Mouse (Mus musculus) thymus, postnatal 0 days (tissue): Measurements from ENCODE around the gene Ube2s. TPM values are rescaled to one million over a fixed set of nuclear protein-coding genes. Genes with fewer than 3 reads are reported as not detected.
"Not testable (repeated sequence)": the region's sequence is repeated elsewhere in the genome, so short reads cannot be mapped to it uniquely, and the experiment has no call there.

Source experiments
- DNase-seq: peaks from one replicate; pipeline ENCODE4 v3.0.0-alpha.2; 2015; ENCODE audit warnings: low spot score
- polyA plus RNA-seq: library from polyadenylated mRNA; unstranded; fragments of >200 nt; fragmentation: Nextera tagmentation; extraction: Ambion mirVana; gene quantifications from 2 replicates; pipeline ENCODE4 v1.2.1, GENCODE M21; 2015

Gene Ube2s
- polyA plus RNA-seq = 413 and 414 TPM in 2 replicates

DNA sequence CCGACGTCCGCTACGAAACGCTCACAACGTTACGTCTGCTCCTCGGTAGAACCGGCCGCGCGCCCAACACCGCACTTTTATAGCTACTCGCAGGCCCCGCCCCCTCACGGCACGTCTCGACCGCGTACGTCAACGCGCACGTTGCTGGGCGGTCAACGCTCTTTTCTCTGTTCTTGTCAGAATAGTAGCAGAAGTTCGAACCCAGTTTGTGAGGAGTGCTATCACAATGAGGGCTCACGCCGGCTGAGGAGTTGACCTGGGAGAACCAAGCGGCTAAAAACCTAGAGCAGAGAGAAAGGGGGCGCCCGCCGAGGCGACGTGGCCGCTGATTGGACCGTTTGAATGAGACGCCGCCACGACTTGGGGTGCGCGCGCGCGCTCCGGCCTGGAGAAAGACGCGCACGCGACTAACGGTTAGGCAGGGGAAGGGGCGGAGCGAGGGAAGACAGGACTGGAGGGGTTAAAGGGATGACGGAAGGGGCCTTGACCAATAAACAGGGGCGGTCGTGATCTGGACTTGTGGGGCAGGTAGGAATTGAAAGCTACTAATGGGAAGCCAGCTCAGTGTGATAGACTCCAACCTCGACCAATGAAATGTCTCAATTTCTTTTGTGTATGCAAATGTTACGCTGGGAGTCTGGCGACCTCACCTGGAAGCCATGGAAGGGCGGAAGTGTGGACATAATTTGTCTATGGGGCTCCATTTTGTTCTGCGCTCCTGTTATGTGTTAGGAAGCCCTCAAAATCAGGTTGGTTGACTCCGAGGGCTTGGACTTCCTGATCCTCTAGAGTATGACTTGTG is at the start of gene Ube2s:
Gene Ube2s (minus strand): TSS at position 288 of the 802 bp plus-strand sequence.
- DNase-seq = peak; percentile 100

GRCm38 (mm10) chr7:4860926-4861325 is 48.5 kb upstream of the Ube2s start:
- DNase-seq = not testable (repeated sequence)

DNA sequence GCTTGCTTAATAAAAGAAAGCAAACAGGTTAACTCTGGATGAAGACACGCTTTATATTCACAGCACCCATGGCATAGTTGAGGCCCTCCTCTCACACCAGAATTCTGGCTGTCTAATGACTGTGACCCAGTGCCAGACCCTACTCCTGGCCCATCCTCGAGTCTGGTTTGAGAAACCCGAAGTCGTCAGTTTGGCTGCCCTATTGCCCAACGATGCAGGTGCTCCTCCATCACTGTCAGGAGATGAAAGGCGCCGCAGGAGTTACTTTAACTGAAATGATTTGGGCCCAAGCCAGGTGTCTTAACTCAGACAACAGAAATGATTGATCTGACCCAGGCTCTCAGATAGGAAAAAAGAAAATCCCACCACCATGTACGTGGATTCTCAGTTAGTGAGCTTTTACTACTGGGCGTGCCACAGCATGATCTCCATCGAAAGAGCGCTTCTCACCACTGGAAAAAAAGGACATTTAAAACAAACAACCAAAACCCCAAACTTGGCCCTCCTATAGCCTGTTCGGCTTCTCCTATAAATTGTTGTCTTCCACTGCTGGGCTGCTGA is 47.1 kb upstream of the Ube2s start:
- DNase-seq = no peak

GRCm38 (mm10) chr7:4857321-4857720 is 44.9 kb upstream of the Ube2s start:
- DNase-seq = no peak

DNA sequence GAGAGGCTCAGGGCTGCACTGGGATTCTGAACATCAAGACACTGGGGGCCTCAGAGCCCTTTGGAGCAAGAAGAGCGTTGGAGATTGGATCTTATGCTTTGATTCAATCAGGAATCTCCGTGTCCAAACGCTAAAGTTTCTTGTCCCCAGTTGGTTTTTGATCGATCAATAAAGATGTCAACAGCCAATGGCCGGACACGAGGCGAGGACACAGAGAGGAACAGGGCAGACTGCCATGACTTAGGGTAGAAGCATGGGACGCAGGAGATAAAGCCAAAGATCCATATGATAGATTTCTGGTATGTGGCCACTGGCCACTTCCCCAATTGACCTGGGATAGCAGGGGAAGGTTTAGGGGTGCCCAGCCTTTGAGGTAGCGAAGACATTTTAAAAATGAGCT is 44.1 kb upstream of the Ube2s start:
- no peak for DNase-seq

GRCm38 (mm10) chr7:4853613-4854012 is 41.2 kb upstream of the Ube2s start:
- no peak for DNase-seq

DNA sequence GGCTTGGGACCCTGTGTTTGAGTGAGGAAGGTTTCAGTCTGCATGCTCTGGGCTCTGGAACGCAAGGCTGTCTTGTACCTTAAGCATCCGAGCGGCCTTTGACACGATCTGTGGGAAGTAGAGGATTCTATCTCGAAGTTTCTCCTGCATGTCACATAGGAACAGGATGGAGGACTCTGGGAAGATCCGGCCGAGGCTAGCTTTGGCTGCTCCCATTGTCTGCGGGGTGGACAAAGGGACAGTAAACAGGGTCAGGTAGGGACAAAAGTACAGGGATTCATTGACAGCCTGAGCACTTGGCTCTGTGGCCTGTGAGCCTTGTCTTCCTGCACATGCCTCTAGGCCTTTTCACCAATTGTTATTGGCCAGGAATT is 38.9 kb upstream of the Ube2s start:
- no peak for DNase-seq

- DNase-seq = no peak
Measured at GRCm38 (mm10) chr7:4850621-4851314, 38.4 kb upstream of the Ube2s start.

DNA sequence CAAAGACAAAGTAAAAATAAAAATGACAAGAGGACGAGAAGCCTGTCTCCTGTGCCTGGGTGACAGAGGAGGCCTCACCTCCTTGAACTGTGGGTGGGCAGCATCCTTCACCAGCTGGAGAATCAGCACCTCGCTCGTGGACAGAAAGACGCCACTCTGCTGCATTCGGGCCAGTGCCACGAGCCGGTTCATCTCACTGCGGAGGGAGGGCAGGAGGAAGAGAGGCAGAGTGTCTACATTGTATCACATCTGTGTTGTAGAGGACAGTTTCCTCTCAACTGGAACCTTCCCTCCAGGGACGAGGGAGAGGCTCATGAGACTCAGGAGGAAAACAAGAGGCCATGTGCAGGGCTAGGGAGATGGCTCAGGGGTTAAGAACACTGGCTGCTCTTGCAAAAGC is 37.0 kb upstream of the Ube2s start:
- no peak for DNase-seq

GRCm38 (mm10) chr7:4844917-4845309 is 32.5 kb upstream of the Ube2s start:
- DNase-seq = no peak

- DNase-seq = no peak
Measured at GRCm38 (mm10) chr7:4844245-4844916, 32.0 kb upstream of the Ube2s start, which contains the start of gene Shisa7. Shisa7 (minus strand) TSS chr7:4844696.

GRCm38 (mm10) chr7:4843604-4844244 is 31.3 kb upstream of the Ube2s start:
- peak; percentile 16 for DNase-seq

DNA sequence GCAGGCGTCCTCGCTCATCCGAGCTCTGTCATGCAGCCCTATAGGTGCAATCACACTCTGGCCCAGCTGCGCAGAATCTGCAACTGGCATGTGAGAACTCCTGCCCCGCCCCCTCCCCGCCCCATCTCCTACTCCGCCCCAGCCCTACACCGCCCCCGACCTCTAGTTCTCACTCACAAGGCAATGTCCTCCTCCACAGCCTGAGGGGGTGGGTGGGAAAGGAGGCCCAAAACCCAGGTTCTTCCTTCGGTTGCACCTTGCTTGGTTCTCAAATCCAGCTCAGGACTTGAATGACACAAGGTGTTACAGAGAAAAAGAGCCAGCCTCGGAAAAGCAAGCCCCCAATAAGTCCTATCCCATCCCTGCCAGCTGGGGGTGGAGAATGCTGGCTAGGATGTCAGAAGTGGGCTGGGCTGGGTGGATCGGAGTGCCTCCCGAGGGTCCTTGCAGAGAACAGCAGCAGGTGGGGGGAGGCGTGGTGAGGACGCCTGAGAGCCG is 30.3 kb upstream of the Ube2s start:
- peak; percentile 54 for DNase-seq

GRCm38 (mm10) chr7:4842077-4842476 is 29.7 kb upstream of the Ube2s start:
- no peak for DNase-seq

GRCm38 (mm10) chr7:4837639-4838038 is 25.2 kb upstream of the Ube2s start:
- no peak for DNase-seq

DNA sequence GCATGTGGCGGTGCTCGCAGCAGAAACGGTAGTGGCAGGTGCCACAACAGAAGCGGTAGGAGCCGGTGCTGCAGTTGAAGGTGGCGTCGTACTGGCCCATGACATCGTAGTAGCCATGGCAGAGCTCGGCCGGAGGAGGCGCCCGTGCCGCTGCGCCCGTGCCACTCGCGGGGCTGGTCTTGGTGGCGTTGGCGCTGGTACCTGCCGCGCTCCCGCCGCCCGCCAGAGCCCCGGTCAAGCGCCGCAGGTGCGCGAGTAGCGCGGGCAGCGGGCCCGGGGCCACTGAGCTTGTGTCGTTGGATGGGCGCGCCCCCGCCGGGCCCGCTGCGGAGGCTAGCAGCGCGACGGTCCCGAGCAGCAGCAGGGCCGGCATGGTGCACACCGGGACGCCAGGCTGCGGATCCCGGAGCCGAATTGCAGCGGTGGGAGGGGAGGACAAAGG is 24.0 kb upstream of the Ube2s start:
- DNase-seq = peak; percentile 62

DNA sequence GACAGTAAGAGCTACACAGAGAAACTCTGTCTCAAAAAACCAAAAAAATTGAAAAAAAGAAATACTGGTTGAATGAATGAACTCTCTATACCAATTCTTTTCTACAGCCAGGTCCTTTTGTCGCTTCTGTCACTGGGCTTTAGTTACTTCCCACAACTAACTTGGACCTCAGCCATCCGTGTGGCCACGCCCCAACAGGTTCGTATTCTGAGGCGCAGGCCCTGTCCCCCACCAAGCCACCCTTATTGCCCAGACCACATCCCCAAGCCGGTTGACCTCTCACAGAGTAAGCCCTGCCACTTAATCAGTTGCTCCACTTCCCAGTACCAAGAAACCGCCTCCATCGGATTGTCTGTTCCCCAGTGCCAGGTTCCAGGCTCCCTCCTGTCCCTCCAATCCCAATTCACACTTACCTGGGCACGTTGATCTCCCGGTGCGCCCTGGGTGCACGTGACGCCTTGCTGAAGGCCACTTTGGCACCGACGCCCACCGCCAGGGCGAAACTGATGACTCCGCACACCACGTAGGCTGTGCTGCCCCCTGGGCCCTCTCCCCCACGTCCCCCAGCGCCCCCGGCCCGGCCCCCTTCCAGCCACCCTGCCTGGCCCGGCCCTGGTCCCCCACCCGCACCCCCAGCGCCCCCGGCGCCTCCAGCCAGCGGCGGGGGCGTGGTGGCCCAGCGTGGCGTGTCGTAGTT is 23.4 kb upstream of the Ube2s start:
- DNase-seq = no peak

DNA sequence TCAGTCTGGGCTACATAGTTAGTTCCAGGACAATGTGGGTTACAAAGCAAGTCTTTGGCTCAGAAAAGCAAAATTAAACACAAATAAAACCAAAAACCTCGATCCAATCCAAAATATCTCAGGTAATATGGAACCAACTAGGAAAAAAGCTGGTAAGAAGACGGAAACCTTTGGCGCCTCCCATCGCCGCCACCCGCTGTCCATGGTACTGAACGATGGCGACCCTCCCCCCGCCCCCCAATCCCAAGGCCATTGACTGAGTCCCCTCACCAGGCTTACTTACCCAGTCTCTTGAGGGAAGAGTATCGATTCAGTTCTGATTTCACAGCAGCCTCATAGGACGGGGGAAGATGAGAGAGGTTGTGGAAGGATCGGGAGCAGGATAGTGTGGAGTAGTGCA is 18.1 kb upstream of the Ube2s start:
- no peak for DNase-seq

DNA sequence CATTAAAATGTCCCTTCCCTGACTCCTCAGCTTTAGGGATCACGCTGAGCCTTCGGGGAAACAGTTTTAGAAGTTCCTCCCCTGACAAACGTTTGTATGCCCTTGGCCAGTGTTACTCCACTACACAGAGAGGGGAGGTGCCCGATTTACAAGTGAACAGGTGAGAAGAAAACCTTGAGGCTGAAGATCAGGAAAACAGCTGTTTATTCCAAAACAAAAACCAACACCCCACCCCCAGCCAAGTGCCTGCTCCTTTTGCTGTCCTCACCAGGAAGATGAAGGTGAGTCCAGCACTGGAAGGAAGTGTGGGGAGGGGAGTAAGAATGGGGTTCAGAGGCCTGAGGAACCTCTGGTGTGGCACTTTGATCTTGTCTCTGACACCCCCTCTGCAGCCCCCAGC is 13.0 kb upstream of the Ube2s start:
- no peak for DNase-seq

- no peak for DNase-seq
Measured at GRCm38 (mm10) chr7:4822162-4822907, 9.9 kb upstream of the Ube2s start.
